Mouse (Mus musculus) lung, embryonic 16.5 days (tissue): Measurements from ENCODE around the gene Ear1. TPM values are rescaled to one million over a fixed set of nuclear protein-coding genes. Genes with fewer than 3 reads are reported as not detected.
A peak's percentile ranks its signal among the peaks of the same experiment; 100 is the strongest.
"Not testable (repeated sequence)": the region's sequence is repeated elsewhere in the genome, so short reads cannot be mapped to it uniquely, and the experiment has no call there.

Source experiments
- ATAC-seq: fragments of 200-750 bp; cut with Nextera tagmentation; 2 replicates; pipeline ENCODE4 v1.8.0; 2017; ENCODE audit warnings: low read depth, mild to moderate bottlenecking, moderate library complexity
- H3K27ac ChIP-seq: fragments of 300-500 bp; sonication (generic); 2 replicates; pipeline ENCODE4 v1.5.1; 2014; ENCODE audit warnings: mild to moderate bottlenecking, control low read depth, low read length
- H3K27me3 ChIP-seq: fragments of 300-500 bp; sonication (generic); 2 replicates; pipeline ENCODE4 v1.6.1; 2014; ENCODE audit warnings: low read depth, low read length, mixed read lengths; ENCODE audit not compliant: control insufficient read depth, insufficient read depth
- H3K36me3 ChIP-seq: fragments of 300-500 bp; sonication (generic); 2 replicates; pipeline ENCODE4 v1.6.1; 2014; ENCODE audit warnings: low read length; ENCODE audit not compliant: control insufficient read depth, insufficient read depth
- H3K4me1 ChIP-seq: fragments of 300-500 bp; sonication (generic); replicated peaks from 2 replicates; pipeline ENCODE4 v1.6.1; 2014; ENCODE audit warnings: low read length, mixed read lengths; ENCODE audit not compliant: control insufficient read depth, insufficient read depth
- H3K4me2 ChIP-seq: fragments of 300-500 bp; sonication (generic); 2 replicates; pipeline ENCODE4 v1.6.1; 2014; ENCODE audit warnings: low read depth, low read length, control low read depth
- H3K4me3 ChIP-seq: fragments of 300-500 bp; sonication (generic); 2 replicates; pipeline ENCODE4 v1.5.1; 2014; ENCODE audit warnings: mild to moderate bottlenecking, low read length, control low read depth
- H3K9ac ChIP-seq: fragments of 300-500 bp; sonication (generic); 2 replicates; pipeline ENCODE4 v1.6.1; 2014; ENCODE audit warnings: low read length, control low read depth
- H3K9me3 ChIP-seq: fragments of 300-500 bp; sonication (generic); 2 replicates; pipeline ENCODE4 v1.6.1; 2016; ENCODE audit warnings: low read length; ENCODE audit not compliant: control insufficient read depth
- WGBS: fragments of 180-500 bp; shearing (Covaris S2); extraction: QIAGEN DNeasy Blood & Tissue Kit; methylation state at CpG from one replicate; pipeline ENCODE4 v1.1.7; 2014; 5-methylcytosine and 5-hydroxymethylcytosine counted together
- polyA plus RNA-seq: library from polyadenylated mRNA; unstranded; fragments of >200 nt; fragmentation: Nextera tagmentation; extraction: Ambion mirVana; gene quantifications from 2 replicates; pipeline ENCODE4 v1.2.1, GENCODE M21; 2015

Gene Ear1
- polyA plus RNA-seq = 1.4 TPM in 1 of 2 replicates, not detected in the other

GRCm38 (mm10) chr14:43875417-43875816, at the start of gene Ear1:
Gene Ear1, minus strand, starts transcription at chr14:43875517.
- H3K36me3 ChIP-seq, ATAC-seq, H3K4me3 ChIP-seq, H3K4me2 ChIP-seq, H3K27me3 ChIP-seq, H3K4me1 ChIP-seq, H3K27ac ChIP-seq, H3K9ac ChIP-seq, H3K9me3 ChIP-seq: not testable (repeated sequence)
- WGBS = 84% methylated on average over 2 of the region's 3 CpGs

GRCm38 (mm10) chr14:43924688-43925403, 49.5 kb upstream of the Ear1 start, which contains the start of gene Gm8113:
Gene Gm8113, plus strand, starts transcription at chr14:43925390.
- H3K4me1 ChIP-seq, H3K9me3 ChIP-seq, H3K36me3 ChIP-seq, H3K27me3 ChIP-seq: not testable (repeated sequence)
- peak within 1 kb of the TSS; percentile 69 for H3K9ac ChIP-seq
- peak within 1 kb of the TSS; percentile 48 for H3K4me2 ChIP-seq
- H3K4me3 ChIP-seq = peak within 1 kb of the TSS; percentile 58
- ATAC-seq = peak; percentile 97
- H3K27ac ChIP-seq = peak within 1 kb of the TSS; percentile 92
- WGBS = 6% methylated on average over 10 of the region's 10 CpGs

GRCm38 (mm10) chr14:43923459-43923858, 48.1 kb upstream of the Ear1 start, which contains the start of gene Ear10:
Gene Ear10, minus strand, starts transcription at chr14:43923559.
- WGBS = 80% methylated on average over 3 of the region's 3 CpGs
- H3K27ac ChIP-seq = not testable (repeated sequence)

GRCm38 (mm10) chr14:43918214-43918613, 42.9 kb upstream of the Ear1 start:
- H3K36me3 ChIP-seq, ATAC-seq, H3K4me1 ChIP-seq, H3K4me3 ChIP-seq, H3K27ac ChIP-seq, H3K9ac ChIP-seq, H3K4me2 ChIP-seq, H3K9me3 ChIP-seq, H3K27me3 ChIP-seq: not testable (repeated sequence)

More at GRCm38 (mm10) chr14:43923459-43923858, 48.1 kb upstream of the Ear1 start, which contains the start of gene Ear10:
- not testable (repeated sequence) for H3K27me3 ChIP-seq, H3K9me3 ChIP-seq, H3K4me2 ChIP-seq, ATAC-seq, H3K36me3 ChIP-seq, H3K4me3 ChIP-seq, H3K4me1 ChIP-seq, H3K9ac ChIP-seq

GRCm38 (mm10) chr14:43898577-43898976, 23.3 kb upstream of the Ear1 start:
- not testable (repeated sequence) for H3K4me1 ChIP-seq, H3K27me3 ChIP-seq, H3K4me3 ChIP-seq, H3K36me3 ChIP-seq, H3K27ac ChIP-seq, H3K9me3 ChIP-seq, H3K4me2 ChIP-seq, H3K9ac ChIP-seq, ATAC-seq
- WGBS = 67% methylated on average over 3 of the region's 3 CpGs

GRCm38 (mm10) chr14:43895357-43895756, 20.0 kb upstream of the Ear1 start:
- ATAC-seq, H3K27me3 ChIP-seq, H3K4me1 ChIP-seq, H3K9me3 ChIP-seq, H3K9ac ChIP-seq, H3K36me3 ChIP-seq, H3K27ac ChIP-seq, H3K4me3 ChIP-seq, H3K4me2 ChIP-seq: not testable (repeated sequence)
- 22% methylated on average over 1 of the region's 2 CpGs for WGBS

- H3K36me3 ChIP-seq, H3K4me2 ChIP-seq, H3K27ac ChIP-seq, ATAC-seq, H3K4me3 ChIP-seq, H3K27me3 ChIP-seq, H3K9me3 ChIP-seq, H3K4me1 ChIP-seq, H3K9ac ChIP-seq: not testable (repeated sequence)
- WGBS = 100% methylated on average over 1 of the region's 1 CpGs
These were observed 16.0 kb upstream of the Ear1 start for GRCm38 (mm10) chr14:43891288-43891687.

- H3K4me1 ChIP-seq, ATAC-seq, H3K27me3 ChIP-seq, H3K36me3 ChIP-seq, H3K9ac ChIP-seq, H3K4me3 ChIP-seq, H3K9me3 ChIP-seq, H3K4me2 ChIP-seq, H3K27ac ChIP-seq: not testable (repeated sequence)
- 70% methylated on average over 1 of the region's 1 CpGs for WGBS
These were observed 10.9 kb upstream of the Ear1 start for GRCm38 (mm10) chr14:43886235-43886634.

- 87% methylated on average over 5 of the region's 5 CpGs for WGBS
- H3K36me3 ChIP-seq, ATAC-seq, H3K9me3 ChIP-seq, H3K4me3 ChIP-seq, H3K4me1 ChIP-seq, H3K9ac ChIP-seq, H3K27me3 ChIP-seq, H3K4me2 ChIP-seq, H3K27ac ChIP-seq: not testable (repeated sequence)
These were observed 4.7 kb upstream of the Ear1 start for GRCm38 (mm10) chr14:43879966-43880545.
